Mouse (Mus musculus) kidney, embryonic 16.5 days (tissue): ENCODE results near the gene Smurf2. TPM values are rescaled to one million over a fixed set of nuclear protein-coding genes. Genes with fewer than 3 reads are reported as not detected.

Source experiments
- ATAC-seq: fragments of 200-750 bp; cut with Nextera tagmentation; 2 replicates; pipeline ENCODE4 v1.8.0; 2017; ENCODE audit warnings: moderate TSS enrichment; ENCODE audit not compliant: low FRiP score, low TSS enrichment
- H3K27ac ChIP-seq: fragments of 300-500 bp; sonication (generic); 2 replicates; pipeline ENCODE4 v1.5.1; 2014; ENCODE audit warnings: low read length
- H3K27me3 ChIP-seq: fragments of 300-500 bp; sonication (generic); 2 replicates; pipeline ENCODE4 v1.6.1; 2014; ENCODE audit warnings: low read length, control low read depth, mixed read lengths; ENCODE audit not compliant: insufficient read depth
- H3K36me3 ChIP-seq: fragments of 300-500 bp; sonication (generic); 2 replicates; pipeline ENCODE4 v1.6.1; 2014; ENCODE audit warnings: low read length, control low read depth, mixed read lengths; ENCODE audit not compliant: insufficient read depth
- H3K4me1 ChIP-seq: fragments of 300-500 bp; sonication (generic); 2 replicates; pipeline ENCODE4 v1.6.1; 2014; ENCODE audit warnings: low read length, control low read depth, mixed read lengths; ENCODE audit not compliant: insufficient read depth
- H3K4me2 ChIP-seq: fragments of 300-500 bp; sonication (generic); replicated peaks from 2 replicates; pipeline ENCODE4 v1.6.1; 2014; ENCODE audit warnings: low read depth, low read length
- H3K4me3 ChIP-seq: fragments of 300-500 bp; sonication (generic); 2 replicates; pipeline ENCODE4 v1.5.1; 2014; ENCODE audit warnings: mild to moderate bottlenecking, low read length
- H3K9ac ChIP-seq: fragments of 300-500 bp; sonication (generic); replicated peaks from 2 replicates; pipeline ENCODE4 v1.6.1; 2014; ENCODE audit warnings: low read length
- H3K9me3 ChIP-seq: fragments of 300-500 bp; sonication (generic); 2 replicates; pipeline ENCODE4 v1.6.1; 2016; ENCODE audit warnings: low read length, control low read depth
- WGBS: fragments of 180-500 bp; shearing (Covaris S2); extraction: QIAGEN DNeasy Blood & Tissue Kit; methylation state at CpG from one replicate; pipeline ENCODE4 v1.1.7; 2014; 5-methylcytosine and 5-hydroxymethylcytosine counted together
- polyA plus RNA-seq: library from polyadenylated mRNA; unstranded; fragments of >200 nt; fragmentation: Nextera tagmentation; extraction: Ambion mirVana; gene quantifications from 2 replicates; pipeline ENCODE4 v1.2.1, GENCODE M21; 2015

Gene Smurf2
- polyA plus RNA-seq = 11.9 and 13.7 TPM in 2 replicates

DNA sequence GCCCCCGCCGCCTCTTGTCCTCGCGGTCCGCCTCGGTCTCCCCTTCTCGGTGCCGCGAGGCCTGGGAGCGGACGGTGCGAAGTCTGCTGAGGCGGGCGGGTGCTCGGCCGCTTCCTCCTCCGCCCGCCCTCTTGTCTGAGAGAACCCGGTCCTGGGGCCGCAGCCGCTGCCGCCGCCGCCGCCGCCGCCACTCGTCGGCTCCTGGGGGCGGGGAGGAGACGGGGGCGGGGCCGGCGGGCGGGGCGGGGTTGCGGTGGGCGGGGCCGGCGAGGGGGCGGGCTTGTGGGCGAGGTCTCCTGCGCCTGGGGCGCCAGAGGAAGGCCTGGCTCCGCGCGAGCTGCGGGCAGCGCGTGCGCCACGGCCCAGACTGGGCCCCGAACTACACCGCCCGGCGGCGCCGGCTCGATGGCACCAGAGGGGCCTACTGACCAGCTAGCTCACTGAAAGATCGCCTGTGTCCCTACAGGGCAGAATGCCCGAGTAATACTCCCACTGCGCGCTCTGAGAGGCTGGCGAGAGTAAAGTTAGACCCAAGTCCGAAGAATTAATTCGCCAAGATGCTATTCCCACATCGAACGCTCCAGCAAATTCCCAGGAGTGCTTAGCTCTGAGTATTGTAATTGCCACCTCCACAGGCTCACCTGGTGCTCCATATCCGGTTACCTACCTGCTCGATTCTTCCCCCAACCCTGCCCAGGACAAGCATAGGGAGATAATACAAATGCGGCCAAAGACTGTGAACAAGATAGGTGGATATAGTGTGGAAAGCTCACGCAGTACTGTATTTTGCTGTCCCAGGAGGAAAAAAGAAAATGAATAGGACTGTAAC, at the start of gene Smurf2:
Smurf2 (minus strand) TSS at position 165 of the 829 bp plus-strand sequence.
- Histone ChIP-seq H3K4me1 (peaks cover 21% of the 10 kb centered on the region), H3K9ac (peak within 1 kb of the TSS; percentile 95), H3K4me3 (peak within 1 kb of the TSS; percentile 88), H3K36me3 (no peaks in the 10 kb centered on the region), H3K9me3 (no peaks in the 10 kb centered on the region), H3K27me3 (no peaks in the 10 kb centered on the region), H3K4me2 (peak within 1 kb of the TSS; percentile 85), H3K27ac (peak within 1 kb of the TSS; percentile 96)
- peak; percentile 98 for ATAC-seq
- WGBS = 3% methylated on average over 50 of the region's 72 CpGs

DNA sequence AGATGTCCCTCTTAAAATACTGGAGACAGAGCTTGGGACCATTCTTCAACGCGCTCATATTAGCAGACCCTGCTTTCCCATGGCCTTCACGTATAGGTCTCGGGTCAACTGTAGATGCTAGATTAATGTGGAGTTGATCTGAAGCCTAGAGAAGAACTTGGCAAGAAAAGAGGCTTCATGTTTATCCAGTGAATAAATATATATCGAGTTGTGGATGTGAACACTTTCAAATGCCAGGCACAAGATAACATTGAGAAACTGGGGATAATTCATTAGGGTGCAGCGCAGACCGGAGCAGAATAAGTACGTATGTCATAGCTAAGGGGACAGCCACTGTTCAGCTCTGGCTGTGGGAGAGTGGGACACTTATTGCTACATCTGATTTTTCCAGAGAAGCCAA, 49.3 kb upstream of the Smurf2 start:
- no peak overlapping the region for H3K4me2 ChIP-seq
- no peak overlapping the region for H3K27ac ChIP-seq
- no peaks in the 10 kb centered on the region for H3K9me3 ChIP-seq
- no peak overlapping the region for H3K4me3 ChIP-seq
- no peaks in the 10 kb centered on the region for H3K36me3 ChIP-seq
- H3K4me1 ChIP-seq = 0 out of 2 replicates have a peak, but pooled peaks cover 6% of the 10 kb centered on the region
- WGBS = 70% methylated on average over 8 of the region's 8 CpGs
- H3K27me3 ChIP-seq = no peaks in the 10 kb centered on the region
- no peak overlapping the region for H3K9ac ChIP-seq
- no peak for ATAC-seq

DNA sequence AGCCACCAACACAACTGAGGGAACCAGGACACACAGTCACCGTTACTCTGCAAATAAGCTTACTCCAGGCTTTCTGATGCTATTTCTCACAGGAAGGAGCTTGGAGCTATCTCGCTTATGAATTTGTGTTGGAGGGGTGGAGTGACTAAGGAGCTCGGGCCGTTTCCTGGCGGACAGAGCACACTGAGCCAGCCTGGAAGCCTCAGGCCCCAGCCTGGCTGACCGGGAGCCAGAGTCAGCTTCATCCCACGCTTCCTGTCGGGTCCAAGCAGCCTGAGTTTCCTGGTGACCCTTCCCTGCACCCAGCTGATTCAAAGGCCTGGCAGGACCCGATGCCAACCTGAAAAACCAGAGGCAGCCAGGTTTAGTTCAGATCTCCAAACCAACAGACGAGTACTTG, 47.1 kb upstream of the Smurf2 start:
- ATAC-seq = no peak
- Histone ChIP-seq H3K4me3 (no peak overlapping the region), H3K9ac (no peak overlapping the region), H3K4me1 (0 out of 2 replicates have a peak, but pooled peaks cover 6% of the 10 kb centered on the region), H3K27ac (peak overlapping the region; percentile 64), H3K27me3 (no peaks in the 10 kb centered on the region), H3K4me2 (no peak overlapping the region), H3K36me3 (no peaks in the 10 kb centered on the region), H3K9me3 (no peaks in the 10 kb centered on the region)
- WGBS = 49% methylated on average over 10 of the region's 10 CpGs

DNA sequence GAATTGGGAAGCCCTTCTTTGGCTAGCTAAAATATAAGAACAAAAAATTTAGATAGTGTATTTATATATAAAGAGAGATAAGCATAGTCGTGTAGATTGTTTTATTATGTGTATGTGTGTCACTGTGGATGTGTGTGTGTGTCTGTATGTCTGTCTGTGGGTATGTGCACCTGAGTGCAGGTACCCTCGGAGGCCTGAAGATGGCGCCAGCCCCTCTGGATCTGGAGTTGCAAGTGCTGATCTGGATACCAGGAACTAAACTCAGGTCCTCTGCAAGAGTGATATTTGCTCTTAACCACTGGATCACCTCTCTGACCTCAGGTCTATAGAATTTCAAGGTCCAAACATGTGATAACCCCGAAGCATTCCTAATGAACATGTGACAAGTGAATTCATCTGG, 45.4 kb upstream of the Smurf2 start:
- no peak overlapping the region for H3K4me3 ChIP-seq
- no peak overlapping the region for H3K4me2 ChIP-seq
- WGBS = 86% methylated on average over 4 of the region's 4 CpGs
- H3K4me1 ChIP-seq = peaks cover 13% of the 10 kb centered on the region; the same call in 1 of the 2 replicates
- no peaks in the 10 kb centered on the region for H3K9me3 ChIP-seq
- H3K27me3 ChIP-seq = no peaks in the 10 kb centered on the region
- no peak overlapping the region for H3K9ac ChIP-seq
- H3K27ac ChIP-seq = no peak overlapping the region
- H3K36me3 ChIP-seq = no peaks in the 10 kb centered on the region
- ATAC-seq = no peak

DNA sequence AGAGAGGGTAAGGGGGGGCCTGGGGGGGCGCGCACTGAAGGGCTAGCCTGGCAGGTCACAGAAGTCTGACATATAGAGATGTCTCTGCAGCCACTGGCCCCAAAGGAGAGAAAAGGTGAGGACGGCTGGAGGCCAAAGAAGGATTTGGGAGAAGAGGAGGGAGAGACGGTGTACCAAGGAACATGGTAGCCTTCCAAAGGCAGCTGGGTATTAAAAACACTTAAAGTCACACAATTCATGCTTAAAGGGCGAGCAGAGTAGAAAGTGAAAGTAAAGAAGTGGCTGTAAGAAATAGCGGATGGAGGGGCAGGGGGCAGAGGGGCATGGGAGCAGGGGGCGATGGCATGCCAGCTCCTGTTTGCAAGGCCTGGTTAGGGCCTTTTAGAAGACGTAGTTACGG, 41.8 kb upstream of the Smurf2 start:
- no peaks in the 10 kb centered on the region for H3K27me3 ChIP-seq
- H3K27ac ChIP-seq = no peak overlapping the region; the same call in 1 of the 2 replicates
- no peak overlapping the region for H3K4me2 ChIP-seq
- no peaks in the 10 kb centered on the region for H3K36me3 ChIP-seq
- 87% methylated on average over 9 of the region's 9 CpGs for WGBS
- no peaks in the 10 kb centered on the region for H3K9me3 ChIP-seq
- H3K4me1 ChIP-seq = peaks cover 8% of the 10 kb centered on the region
- no peak for ATAC-seq
- no peak overlapping the region for H3K4me3 ChIP-seq
- H3K9ac ChIP-seq = no peak overlapping the region

DNA sequence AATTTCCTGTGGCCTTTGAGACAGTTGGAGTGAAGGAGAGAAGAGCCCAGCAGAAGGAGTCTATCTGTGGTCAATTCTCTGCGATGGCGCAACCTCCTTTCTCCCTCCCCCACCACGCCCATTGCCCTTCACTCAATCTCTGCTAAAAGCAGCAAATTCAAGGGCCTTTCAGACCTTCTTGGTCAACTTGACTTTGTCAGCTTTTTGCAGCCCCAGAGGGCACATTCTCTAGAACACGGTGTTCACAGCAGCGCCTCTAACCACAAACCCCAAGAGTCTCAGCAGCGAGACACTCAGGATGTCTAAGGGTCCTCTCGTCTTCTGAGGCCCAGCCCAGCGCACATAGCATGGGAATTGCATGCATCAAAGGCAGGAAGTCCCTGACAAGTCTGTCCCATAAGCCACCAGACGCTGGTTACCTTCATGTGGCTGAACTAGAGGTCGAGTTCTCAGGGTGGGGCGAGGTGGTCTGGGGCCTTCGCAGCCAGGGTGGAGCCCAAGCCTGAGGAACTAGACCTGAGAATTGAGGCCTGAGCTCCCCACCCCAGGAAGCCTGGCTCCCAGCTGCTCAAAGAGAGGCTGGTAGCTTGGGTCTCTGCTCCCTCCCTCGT, 41.1 kb upstream of the Smurf2 start:
- Histone ChIP-seq H3K4me1 (peaks cover 11% of the 10 kb centered on the region), H3K4me2 (no peak overlapping the region), H3K27ac (peak overlapping the region; percentile 41), H3K9ac (no peak overlapping the region), H3K27me3 (no peaks in the 10 kb centered on the region), H3K4me3 (no peak overlapping the region), H3K9me3 (no peaks in the 10 kb centered on the region), H3K36me3 (no peaks in the 10 kb centered on the region)
- WGBS = 54% methylated on average over 13 of the region's 13 CpGs
- ATAC-seq = peak; percentile 51; the same call in 1 of the 2 replicates

DNA sequence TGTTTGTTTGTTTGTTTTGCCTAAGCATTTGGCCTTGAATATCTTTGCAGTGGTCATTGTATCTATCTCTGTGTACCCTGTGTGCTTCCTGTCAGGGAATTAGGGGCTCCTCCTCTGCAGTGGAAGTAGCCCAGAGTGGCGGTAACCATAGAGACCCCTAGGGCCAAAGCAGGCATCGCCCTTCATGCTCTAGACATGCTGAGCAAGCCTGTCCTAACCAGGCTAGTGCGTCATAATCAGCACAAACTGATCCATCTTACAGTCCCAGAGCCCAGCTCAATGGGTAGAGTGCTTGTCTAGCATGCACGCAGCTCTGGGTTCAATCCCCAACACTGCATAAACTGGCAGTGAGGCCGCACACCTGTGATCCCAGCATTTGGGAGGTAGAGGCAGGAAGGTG, 38.6 kb upstream of the Smurf2 start:
- Histone ChIP-seq H3K27ac (no peak overlapping the region), H3K4me1 (peaks cover 14% of the 10 kb centered on the region), H3K36me3 (no peaks in the 10 kb centered on the region), H3K9ac (no peak overlapping the region), H3K4me3 (no peak overlapping the region), H3K4me2 (no peak overlapping the region), H3K9me3 (no peaks in the 10 kb centered on the region), H3K27me3 (no peaks in the 10 kb centered on the region)
- no peak for ATAC-seq
- WGBS = 91% methylated on average over 5 of the region's 5 CpGs

DNA sequence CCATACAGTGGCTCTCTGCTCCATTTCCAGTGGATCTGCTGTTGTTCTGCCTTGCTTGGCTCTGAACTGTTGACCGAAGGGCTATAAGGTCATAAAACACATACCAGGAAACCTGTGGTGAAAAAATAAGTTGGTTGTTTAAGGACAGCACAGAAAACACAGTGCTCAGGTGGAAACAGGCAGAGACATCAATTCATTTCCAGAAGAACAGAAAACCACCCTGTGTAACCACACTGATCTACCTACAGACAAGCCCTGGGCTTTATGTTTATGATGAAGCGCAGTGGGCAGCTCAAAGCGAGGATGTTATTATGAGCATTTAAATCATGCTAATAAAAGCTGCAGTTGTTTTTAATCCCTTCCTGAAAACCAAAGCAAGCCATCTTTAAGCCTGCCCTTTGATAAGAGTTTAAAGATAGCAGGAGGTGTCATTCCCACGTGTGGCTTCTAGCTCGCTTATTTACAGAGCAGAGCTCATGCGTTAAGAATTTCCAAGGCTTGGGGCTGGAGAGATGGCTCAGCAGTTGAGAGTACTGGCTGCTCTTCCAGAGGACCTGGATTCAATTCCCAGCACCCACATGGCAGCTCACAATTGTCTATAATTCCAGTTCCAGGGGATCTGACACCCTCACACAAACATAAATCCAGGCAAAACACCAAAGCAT, 38.0 kb upstream of the Smurf2 start:
- Histone ChIP-seq H3K4me1 (peaks cover 14% of the 10 kb centered on the region), H3K4me3 (no peak overlapping the region), H3K27me3 (no peaks in the 10 kb centered on the region), H3K9me3 (no peaks in the 10 kb centered on the region), H3K27ac (no peak overlapping the region), H3K36me3 (no peaks in the 10 kb centered on the region), H3K9ac (no peak overlapping the region), H3K4me2 (no peak overlapping the region)
- ATAC-seq = no peak
- 85% methylated on average over 6 of the region's 6 CpGs for WGBS

DNA sequence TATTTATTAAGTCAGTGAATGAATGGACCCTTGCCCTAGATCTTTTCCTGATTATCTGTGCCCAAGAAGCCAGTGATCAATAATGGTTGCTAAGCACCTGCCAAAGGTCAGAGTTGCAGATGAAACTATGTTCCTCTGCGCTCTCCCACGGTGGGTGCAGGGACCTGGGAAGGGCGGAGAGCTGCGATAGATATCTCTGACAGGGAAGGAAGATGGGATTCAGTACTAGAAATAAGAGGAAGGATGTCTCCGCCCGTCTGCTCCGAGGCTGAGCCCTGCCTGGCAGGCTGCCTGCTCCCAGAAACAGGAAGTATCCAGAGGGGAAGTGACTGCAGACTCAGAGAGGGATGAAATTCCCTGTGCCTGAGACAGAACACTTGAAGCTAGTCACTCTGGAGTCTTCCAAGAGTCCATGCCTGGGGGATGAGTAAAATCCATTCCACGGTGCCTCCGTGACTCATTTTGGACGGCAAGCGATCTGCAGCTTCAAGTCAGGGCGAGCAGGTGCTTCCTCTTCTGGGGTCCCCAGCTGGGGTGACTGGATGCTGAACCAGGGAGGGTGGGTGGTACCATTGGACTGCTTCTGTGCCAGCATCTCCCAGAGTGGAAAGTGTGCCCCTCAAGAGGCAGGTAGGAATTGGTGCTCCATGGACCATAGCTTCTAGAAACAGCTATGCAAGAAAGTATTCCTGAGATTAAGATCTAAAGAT, 36.9 kb upstream of the Smurf2 start:
- no peak overlapping the region for H3K4me2 ChIP-seq
- H3K9me3 ChIP-seq = no peaks in the 10 kb centered on the region
- H3K4me1 ChIP-seq = peaks cover 14% of the 10 kb centered on the region
- no peaks in the 10 kb centered on the region for H3K27me3 ChIP-seq
- no peak overlapping the region for H3K4me3 ChIP-seq
- ATAC-seq = peak; percentile 71; the same call in 1 of the 2 replicates
- no peaks in the 10 kb centered on the region for H3K36me3 ChIP-seq
- H3K9ac ChIP-seq = no peak overlapping the region
- H3K27ac ChIP-seq = peak overlapping the region; percentile 63
- WGBS = 59% methylated on average over 12 of the region's 12 CpGs
